Mouse (Mus musculus) layer of hippocampus, adult 8-10 months (tissue): ENCODE measurements around the gene Adgre4. TPM values are rescaled to one million over a fixed set of nuclear protein-coding genes. Genes with fewer than 3 reads are reported as not detected.

Experiments
- total RNA-seq, 4 experiments: library from RNA; stranded (reverse); gene quantifications; 2 replicates each; pipeline ENCODE4 v1.2.4; 2022

The Adgre4 gene
- total RNA-seq, 4 experiments from 2014 or later = 0.08 TPM; not detected in 3

Other genes with a start within 250 kb of the Adgre4 start
- gene Vmn2r118, start 124.8 kb upstream of the Adgre4 start, total RNA-seq = not detected
- gene Pot1b, start 37.4 kb upstream of the Adgre4 start, total RNA-seq = 1 to 10 TPM; 7.4 to 9.4 (median 8.6) TPM
- 1 to 10 TPM; 5.0 to 6.7 (median 5.3) TPM for gene Zfp119a, start 128.9 kb downstream of the Adgre4 start, total RNA-seq
- 1 to 10 TPM; 5.6 to 8.4 (median 7.2) TPM for gene Zfp959, start 142.1 kb downstream of the Adgre4 start, total RNA-seq
- 1 to 10 TPM; 3.3 to 5.6 (median 3.8) TPM for gene Zfp119b, start 199.5 kb downstream of the Adgre4 start, total RNA-seq
- 1 to 10 TPM; 1.2 to 3.2 (median 1.8) TPM for gene Ebi3, start 202.7 kb downstream of the Adgre4 start, total RNA-seq
- 10 to 100 TPM; 16.9 to 19.1 (median 18.9) TPM for gene Yju2, start 209.1 kb downstream of the Adgre4 start, total RNA-seq
- gene Shd, start 220.5 kb downstream of the Adgre4 start, total RNA-seq = 10 to 100 TPM; 24.3 to 29.0 (median 26.8) TPM
- gene Fsd1, start 236.5 kb downstream of the Adgre4 start, total RNA-seq = 10 to 100 TPM; 68.1 to 83.4 (median 76.2) TPM